Mouse (Mus musculus) liver, embryonic 14.5 days (tissue): ENCODE results near the gene Serping1.

ENCODE experiments used
- CTCF ChIP-seq: IDR thresholded peaks from 2 replicates; pipeline ENCODE4 v1.5.1; 2016; ENCODE audit warnings: antibody characterized with exemption, low read depth, control low read depth
- EP300 ChIP-seq: IDR thresholded peaks from 2 replicates; pipeline ENCODE4 v1.6.1; 2016; ENCODE audit warnings: antibody characterized with exemption, low read depth

DNA sequence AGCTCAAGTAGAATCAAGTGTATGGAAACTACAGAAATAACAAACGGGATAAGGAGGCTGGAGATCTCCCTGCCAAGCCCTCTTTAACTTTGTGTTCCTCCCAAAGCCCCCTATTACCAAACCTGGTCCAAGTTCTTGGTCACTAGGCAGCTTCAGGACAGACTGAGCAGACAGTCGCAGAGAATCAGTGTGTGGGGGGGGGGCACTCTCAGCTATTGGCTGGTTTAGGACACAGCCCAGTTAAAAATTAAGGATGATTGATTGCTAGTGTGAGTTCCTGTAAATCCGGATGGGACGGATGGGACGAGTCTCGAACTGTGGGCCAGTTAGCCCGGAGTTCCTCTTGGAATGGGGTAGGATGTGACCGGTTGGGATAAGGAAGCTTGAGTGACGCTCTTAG, at the start of gene Serping1:
- TF ChIP-seq CTCF (no peak), EP300 (no peak)
